Comparison of ENCODE assay signal across 23 mouse cellular contexts in the genomic region with DNA sequence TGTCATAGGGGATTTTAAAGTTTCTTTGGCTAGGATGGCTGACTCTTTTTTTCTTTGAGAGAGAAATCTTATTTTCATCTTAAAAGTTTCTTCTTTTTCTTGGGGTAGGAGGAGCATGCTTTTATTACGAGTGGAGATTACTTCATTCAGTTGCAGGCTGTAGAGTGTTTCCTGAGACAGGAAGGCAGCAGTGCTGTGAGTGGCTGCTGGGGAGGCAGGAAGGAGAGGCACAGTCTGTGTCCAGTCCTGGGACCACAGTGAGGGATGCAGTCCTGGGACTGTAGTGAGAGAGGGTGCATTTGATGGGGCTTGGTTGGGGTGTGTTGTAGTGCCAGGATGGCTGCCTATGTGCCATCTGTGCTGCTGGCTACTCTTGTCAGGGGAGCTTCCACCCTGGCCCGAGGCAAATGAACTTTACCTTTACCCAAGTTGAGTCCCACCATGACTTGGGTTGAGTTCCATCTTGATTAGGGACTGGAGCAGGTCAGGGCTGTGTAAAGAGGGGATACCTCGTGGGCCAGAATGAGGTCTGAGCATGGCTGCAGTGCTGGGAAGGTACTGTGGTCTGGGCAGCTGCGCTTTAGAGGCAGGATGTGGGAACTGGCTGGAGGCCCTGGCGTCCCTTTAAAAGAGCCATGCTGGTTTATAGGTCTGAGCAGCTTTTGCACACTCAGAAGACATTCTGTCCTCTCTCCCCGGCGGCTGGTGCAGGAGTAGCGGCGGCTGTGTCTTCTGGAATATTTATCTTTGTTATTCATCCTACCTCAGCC. TPM values are rescaled to one million over a fixed set of nuclear protein-coding genes. Genes with fewer than 3 reads are reported as not detected.
DNase-seq lines count a peak whose midpoint lies in the region; ATAC-seq and TF ChIP-seq lines count a peak whose summit lies in the region.
"Had no signal": no experiment of that assay in that cellular context is flagged by ENCODE, and none has a peak within 500 bp of the region (broad histone marks: within the 10 kb centered on the region; RNA-seq: fewer than 3 reads in every experiment).

No protein-coding gene starts in this region.

- H3K4me2 ChIP-seq in kidney, postnatal 0 days (ENCODE audit: low read length): no peak overlapping the region
- H3K4me2 ChIP-seq: forebrain, embryonic 13.5 days; heart, embryonic 12.5 days; intestine, embryonic 15.5 days; liver, embryonic 12.5 days; neural tube, embryonic 13.5 days had no signal

- no peaks in the 10 kb centered on the region for H3K27me3 ChIP-seq in kidney, postnatal 0 days (ENCODE audit: insufficient read depth, low read length)
- H3K27me3 ChIP-seq in limb, embryonic 10.5 days (ENCODE audit: low read depth, poor library complexity, severe bottlenecking): no peaks in the 10 kb centered on the region
- H3K27me3 ChIP-seq: heart, embryonic 12.5 days; intestine, embryonic 15.5 days; liver, embryonic 12.5 days; neural tube, embryonic 13.5 days had no signal

- H3K27ac ChIP-seq in kidney, postnatal 0 days: no peak overlapping the region
- H3K27ac ChIP-seq in limb, embryonic 10.5 days: peak overlapping the region; percentile 27
- H3K27ac ChIP-seq: forebrain, embryonic 13.5 days; heart, adult 2 months; hindbrain, postnatal 0 days; intestine, embryonic 15.5 days; liver, embryonic 12.5 days; neural tube, embryonic 13.5 days had no signal

- no peaks in the 10 kb centered on the region for H3K9me3 ChIP-seq in kidney, postnatal 0 days (replicated peaks; ENCODE audit: low read length)
- no peaks in the 10 kb centered on the region for H3K9me3 ChIP-seq in limb, embryonic 10.5 days (replicated peaks)
- H3K9me3 ChIP-seq: forebrain, embryonic 13.5 days; heart, embryonic 12.5 days; intestine, embryonic 15.5 days; liver, embryonic 12.5 days; neural tube, embryonic 13.5 days had no signal

- no peak for TF ChIP-seq CTCF in kidney, postnatal 0 days (IDR thresholded peaks at IDR 0.05; ENCODE audit: low read depth)

- H3K4me1 ChIP-seq in kidney, postnatal 0 days (replicated peaks; ENCODE audit: insufficient read depth, low read length): no peaks in the 10 kb centered on the region
- H3K4me1 ChIP-seq in limb, embryonic 10.5 days: peaks cover 25% of the 10 kb centered on the region
- H3K4me1 ChIP-seq: heart, embryonic 12.5 days; intestine, embryonic 15.5 days; liver, embryonic 12.5 days had no signal

- peak; percentile 15 for DNase-seq in kidney, postnatal 0 days (ENCODE audit: low spot score)
- DNase-seq in kidney, postnatal 10 days: no peak
- peak; percentile 25 for DNase-seq in thymus, postnatal 25 days
- DNase-seq in thymus, adult 18-20 months: no peak
- DNase-seq in limb, embryonic 10.5 days (ENCODE audit: low spot score): no peak
- DNase-seq in frontal cortex, postnatal 14 days (ENCODE audit: low spot score in 2 of 2): no peak
- no peak for DNase-seq in layer of hippocampus, postnatal 14 days (ENCODE audit: low spot score in 2 of 2)
- DNase-seq in ovary, postnatal 36 days (ENCODE audit: low spot score): no peak
- DNase-seq: adrenal gland, postnatal 25 days; B cell, adult 2 months; gastrocnemius, postnatal 25 days; heart, adult 2 months; kidney, adult 2 months; liver, postnatal 0 days; lung, postnatal 36 days; right cerebral cortex, postnatal 14 days had no signal

- H3K9ac ChIP-seq in kidney, postnatal 0 days (ENCODE audit: low read depth, low read length): no peak overlapping the region
- H3K9ac ChIP-seq: forebrain, embryonic 13.5 days; heart, embryonic 12.5 days; intestine, embryonic 15.5 days; liver, embryonic 12.5 days; liver, postnatal 0 days; neural tube, embryonic 13.5 days had no signal

- no peaks in the 10 kb centered on the region for H3K36me3 ChIP-seq in kidney, postnatal 0 days (ENCODE audit: insufficient read depth, low read length)
- no peaks in the 10 kb centered on the region for H3K36me3 ChIP-seq in limb, embryonic 10.5 days
- H3K36me3 ChIP-seq: intestine, embryonic 15.5 days; neural tube, embryonic 13.5 days had no signal

- 77% methylated on average over 9 of the region's 9 CpGs for WGBS in kidney, postnatal 0 days
- WGBS in limb, embryonic 10.5 days: 90% methylated on average over 9 of the region's 9 CpGs

- no peak for ATAC-seq in kidney, postnatal 0 days (replicated peaks; ENCODE audit: low FRiP score, low read depth)
- ATAC-seq: forebrain, embryonic 13.5 days; hindbrain, postnatal 0 days; intestine, embryonic 15.5 days; liver, embryonic 12.5 days; liver, postnatal 0 days; midbrain, embryonic 16.5 days had no signal

- no peak overlapping the region for H3K4me3 ChIP-seq in kidney, postnatal 0 days (replicated peaks; ENCODE audit: low read depth, low read length)
- H3K4me3 ChIP-seq in limb, embryonic 10.5 days: no peak overlapping the region
- H3K4me3 ChIP-seq: forebrain, embryonic 13.5 days; heart, adult 2 months; heart, embryonic 12.5 days; intestine, embryonic 15.5 days; liver, embryonic 12.5 days; neural tube, embryonic 13.5 days had no signal

RNA-seq across cellular contexts. Expression of a gene that starts 43.8 kb away (rescaled TPM):
- 12.7 and 14.0 TPM in 2 replicates for polyA plus RNA-seq in kidney, postnatal 0 days (2015; fragmentation: Nextera tagmentation; extraction: Ambion mirVana)
- 11.2 and 12.0 TPM in 2 replicates for polyA plus RNA-seq in limb, embryonic 10.5 days (2016; fragmentation: Nextera tagmentation; extraction: Ambion mirVana)
- 10 to 100 TPM; 29.8 to 30.1 TPM for total RNA-seq in layer of hippocampus, postnatal 14 days (2021)

Comparison
In these comparisons a context has a peak if more than half of its experiments do, and no peak if none do; other contexts are left out.
1. DNase-seq: peak in kidney, postnatal 0 days (single experiment) and thymus, postnatal 25 days (single experiment); none in kidney, postnatal 10 days (single experiment), thymus, adult 18-20 months (0 of 2), limb, embryonic 10.5 days (single experiment), frontal cortex, postnatal 14 days (0 of 2), layer of hippocampus, postnatal 14 days (0 of 2) and ovary, postnatal 36 days (single experiment).